Mouse (Mus musculus) embryonic stem cell, embryonic (primary cell): Measurements from ENCODE around the gene Tcea2.

ENCODE experiments used
- CTCF ChIA-PET, 4 experiments: fragments of 300-600 bp in 2 of 4; fragments of 350-600 bp in 2 of 4; sonication (Branson Sonifier 250); formaldehyde crosslinking; loops; one replicate each; lab custom pipeline; 2022; ENCODE audit warnings: inconsistent platforms in 2 of 4; lab: Charles Lee
- POLR2A ChIA-PET, 4 experiments: fragments of 300-600 bp in 2 of 4; fragments of 350-600 bp in 2 of 4; sonication (Branson Sonifier 250); formaldehyde crosslinking; loops; one replicate each; lab custom pipeline; 2022; ENCODE audit warnings: antibody characterized with exemption in 4 of 4, inconsistent platforms in 1 of 4; lab: Charles Lee

Gene Tcea2

DNA sequence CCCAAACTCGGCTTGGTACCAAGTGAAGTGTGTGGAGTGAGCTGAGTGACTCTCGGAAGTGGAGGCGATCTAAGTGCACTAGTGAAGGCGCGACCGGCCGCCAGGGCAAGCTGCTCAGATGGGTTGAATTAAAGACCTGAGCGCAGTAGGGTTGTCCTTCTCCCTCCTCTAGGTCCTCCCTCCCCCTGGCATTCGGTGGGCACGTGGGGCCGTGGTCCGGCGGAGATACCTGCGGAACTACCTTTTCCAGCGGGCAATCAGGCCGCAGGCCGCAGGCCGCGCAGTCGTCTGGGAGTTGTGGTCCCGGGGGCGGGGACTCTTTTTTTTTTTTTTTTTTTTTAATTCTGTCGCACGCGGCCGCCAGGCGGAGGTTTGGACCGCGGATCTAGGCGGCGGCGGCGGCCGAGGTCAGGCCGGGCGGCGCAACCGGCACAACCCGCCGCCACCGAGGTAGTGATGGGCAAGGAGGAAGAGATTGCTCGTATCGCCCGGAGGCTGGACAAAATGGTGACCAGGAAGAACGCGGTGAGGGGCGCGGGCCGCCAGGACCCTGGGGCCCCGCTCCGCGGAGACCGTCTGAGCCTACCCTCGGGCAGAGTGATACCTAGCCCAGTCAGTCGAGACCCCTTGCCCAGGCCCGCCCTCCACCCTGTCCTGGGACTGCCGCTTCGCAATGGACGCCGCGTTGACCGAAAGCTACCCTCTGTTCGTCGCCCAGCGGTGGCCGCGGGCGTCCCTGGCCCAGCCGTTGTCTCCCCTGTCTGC lies at the start of gene Tcea2:
Gene Tcea2 (plus strand): TSS at position 360 of the 765 bp plus-strand sequence.
- POLR2A ChIA-PET, result interaction anchor here in 3 of 4 experiments (0.5 to 4.1 kb wide), 26 partner anchors 9 to 646 kb away, joined by 3 to 20 read pairs (median 5); partner anchors contain the start of genes Dnajc5 (in 2 of the 3), Rgs19 (in 2 of the 3), Polr3k (in 1 of the 3) and Samd10 (in 1 of the 3)
- CTCF ChIA-PET, result interaction anchor here (0.6 to 5.8 kb wide), 47 partner anchors 9 to 1023 kb away, joined by 3 to 160 read pairs (median 6); partner anchors contain the start of genes Dnajc5 (in 1 of the 4), Gm29797 (in 1 of the 4), Polr3k (in 1 of the 4) and Ppdpf (in 1 of the 4)

GRCm38 (mm10) chr2:181632624-181633023 lies 47.5 kb upstream of the Tcea2 start:
- POLR2A ChIA-PET, result interaction anchor here in 2 of 4 experiments (0.7 to 1.9 kb wide), 3 partner anchors 12 to 42 kb away, joined by 3 to 4 read pairs (median 3); no protein-coding TSS in a partner anchor
- CTCF ChIA-PET, result interaction anchor here in 1 of 4 experiments (0.5 kb wide), 1 partner anchor 27 kb away, joined by 3 read pairs; no protein-coding TSS in a partner anchor

DNA sequence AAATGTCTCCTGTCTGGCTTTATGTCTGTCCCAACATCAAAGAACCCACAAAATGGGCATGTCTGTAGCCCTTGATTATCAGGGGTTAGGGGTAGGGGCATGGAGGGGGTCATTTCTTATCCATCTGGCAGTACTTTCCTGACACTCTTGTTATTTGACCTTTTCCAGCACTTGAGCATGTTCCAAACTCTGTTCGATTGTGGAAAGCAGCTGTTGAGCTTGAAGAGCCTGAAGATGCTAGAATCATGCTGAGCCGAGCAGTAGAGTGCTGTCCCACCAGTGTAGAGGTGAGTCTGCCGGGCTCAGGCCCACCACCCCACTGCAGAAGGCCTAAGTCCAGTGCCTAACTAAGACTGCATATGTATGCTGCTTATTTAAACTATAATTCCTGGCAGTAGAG lies 44.2 kb upstream of the Tcea2 start:
- CTCF ChIA-PET, result interaction anchor here in 3 of 4 experiments (0.6 to 2.6 kb wide), 7 partner anchors 8 to 788 kb away, joined by 3 to 10 read pairs (median 9); no protein-coding TSS in a partner anchor
- POLR2A ChIA-PET, result interaction anchor here in 3 of 4 experiments (1.0 to 3.5 kb wide), 11 partner anchors 9 to 117 kb away, joined by 3 to 10 read pairs (median 6); no protein-coding TSS in a partner anchor

DNA sequence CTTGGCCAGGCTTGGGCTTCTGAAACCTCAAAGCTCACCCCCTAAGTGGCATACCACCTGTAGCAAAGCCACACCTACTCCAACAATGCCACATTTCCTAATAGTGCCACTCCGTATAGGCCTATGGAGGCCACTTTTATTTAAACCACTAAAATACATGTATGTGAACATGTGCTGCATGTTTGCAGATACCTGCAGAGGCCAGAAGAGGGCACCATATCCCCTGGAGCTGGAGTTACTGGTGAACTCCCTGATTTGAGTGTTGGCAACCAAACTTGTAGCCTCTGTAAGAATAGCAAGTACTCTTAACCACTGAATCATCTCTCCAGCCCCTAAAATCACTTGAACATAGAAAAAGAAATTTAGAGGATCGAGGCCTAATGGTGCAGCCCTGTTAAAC lies 35.7 kb upstream of the Tcea2 start:
- POLR2A ChIA-PET, result interaction anchor here in 3 of 4 experiments (0.6 to 3.0 kb wide), 15 partner anchors 9 to 480 kb away, joined by 3 to 11 read pairs (median 3); partner anchors contain the start of genes Samd10 (in 1 of the 3) and Tcea2 (in 1 of the 3)
- CTCF ChIA-PET, result interaction anchor here (0.5 to 4.5 kb wide), 36 partner anchors 9 to 399 kb away, joined by 3 to 46 read pairs (median 4); partner anchors contain the start of genes Tcea2 (in 2 of the 4), Gm29797 (in 1 of the 4) and Samd10 (in 1 of the 4)

GRCm38 (mm10) chr2:181645666-181646065 lies 34.4 kb upstream of the Tcea2 start:
- POLR2A ChIA-PET, result interaction anchor here in 2 of 4 experiments (0.6 to 2.2 kb wide), 7 partner anchors 10 to 305 kb away, joined by 3 to 6 read pairs (median 3); partner anchors contain the start of gene Samd10 (in 2 of the 2)
- CTCF ChIA-PET, result interaction anchor here (1.0 to 4.5 kb wide), 8 partner anchors 10 to 34 kb away, joined by 3 to 46 read pairs (median 11); partner anchors contain the start of genes Tcea2 (in 2 of the 4) and Gm29797 (in 1 of the 4)

- ChIA-PET CTCF (interaction anchor here in 2 of 4 experiments (1.4 to 4.5 kb wide), 4 partner anchors 32 to 33 kb away, joined by 4 to 46 read pairs (median 16); partner anchors contain the start of gene Tcea2 (in 1 of the 2)), POLR2A (interaction anchor here in 1 of 4 experiments (0.7 kb wide), 1 partner anchor 17 kb away, joined by 6 read pairs; no protein-coding TSS in a partner anchor)
These were observed 33.3 kb upstream of the Tcea2 start for GRCm38 (mm10) chr2:181646626-181647472.

GRCm38 (mm10) chr2:181648926-181649325 lies 31.2 kb upstream of the Tcea2 start:
- POLR2A ChIA-PET, result interaction anchor here in 3 of 4 experiments (0.8 to 2.2 kb wide), 8 partner anchors 9 to 30 kb away, joined by 3 to 7 read pairs (median 4); no protein-coding TSS in a partner anchor
- CTCF ChIA-PET, result interaction anchor here in 3 of 4 experiments (0.6 to 3.4 kb wide), 7 partner anchors 10 to 54 kb away, joined by 4 to 22 read pairs (median 9); partner anchors contain the start of gene Tcea2 (in 1 of the 3)

DNA sequence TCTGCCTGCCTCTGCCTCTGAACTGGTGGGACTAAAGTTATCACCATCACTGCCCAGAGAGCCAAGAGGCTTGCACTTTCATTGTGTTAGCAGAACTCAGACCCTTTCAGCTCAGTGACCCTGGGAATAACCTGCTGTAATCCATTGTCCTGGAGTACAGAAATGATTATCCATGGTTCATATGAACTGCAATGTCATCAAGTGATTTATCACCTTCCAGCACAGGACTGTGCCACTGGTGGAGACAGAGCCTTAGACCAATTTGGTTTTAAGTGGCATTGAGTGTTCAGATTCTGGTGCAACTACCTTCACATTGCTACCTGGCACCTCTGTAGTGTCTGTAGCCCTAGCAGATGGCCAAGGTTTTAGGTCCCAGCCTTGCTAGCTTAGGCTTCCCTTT lies 27.0 kb upstream of the Tcea2 start:
- ChIA-PET CTCF (interaction anchor here in 1 of 4 experiments (2.3 kb wide), 1 partner anchor 26 kb away, joined by 7 read pairs; no protein-coding TSS in a partner anchor), POLR2A (interaction anchor here in 1 of 4 experiments (1.4 kb wide), 1 partner anchor 17 kb away, joined by 3 read pairs; no protein-coding TSS in a partner anchor)

GRCm38 (mm10) chr2:181653523-181653922 lies 26.6 kb upstream of the Tcea2 start:
- ChIA-PET POLR2A (interaction anchor here in 1 of 4 experiments (1.4 kb wide), 1 partner anchor 18 kb away, joined by 3 read pairs; no protein-coding TSS in a partner anchor), CTCF (interaction anchor here in 1 of 4 experiments (2.3 kb wide), 1 partner anchor 25 kb away, joined by 7 read pairs; no protein-coding TSS in a partner anchor)

DNA sequence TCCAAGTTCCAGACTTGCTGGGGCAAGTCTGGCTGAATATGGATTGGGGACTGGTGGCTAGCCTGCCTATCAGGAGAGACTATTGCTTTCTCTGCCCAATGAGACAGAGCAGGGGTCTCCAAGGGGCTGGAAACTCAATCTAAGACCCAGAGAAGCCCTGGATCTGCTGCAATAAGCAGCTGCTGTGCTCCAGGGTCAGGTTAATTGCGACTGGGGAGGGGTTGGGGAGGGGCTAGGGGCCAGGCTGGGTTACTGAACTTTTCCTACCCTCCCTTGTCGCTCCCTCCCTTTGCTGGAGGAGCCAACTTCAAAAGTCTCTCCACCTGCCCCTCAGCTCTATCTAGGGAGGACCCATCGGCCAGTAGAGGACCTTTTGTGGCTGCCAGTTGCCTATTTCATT lies 23.4 kb upstream of the Tcea2 start, which contains the start of gene Gm29797:
Gene Gm29797 (plus strand): TSS at position 301 of the 400 bp plus-strand sequence.
- ChIA-PET POLR2A (interaction anchor here in 2 of 4 experiments (0.6 to 1.6 kb wide), 4 partner anchors 16 to 103 kb away, joined by 3 to 4 read pairs (median 4); no protein-coding TSS in a partner anchor), CTCF (interaction anchor here in 2 of 4 experiments (1.0 to 10.8 kb wide), 4 partner anchors 12 to 22 kb away, joined by 4 to 160 read pairs (median 18); partner anchors contain the start of gene Tcea2 (in 1 of the 2))

GRCm38 (mm10) chr2:181657441-181657840 lies 22.7 kb upstream of the Tcea2 start:
- POLR2A ChIA-PET, result interaction anchor here in 3 of 4 experiments (0.6 to 2.3 kb wide), 7 partner anchors 9 to 138 kb away, joined by 3 to 11 read pairs (median 3); no protein-coding TSS in a partner anchor
- CTCF ChIA-PET, result interaction anchor here in 2 of 4 experiments (1.0 to 10.8 kb wide), 5 partner anchors 13 to 21 kb away, joined by 4 to 160 read pairs (median 29); partner anchors contain the start of genes Sox18 (in 1 of the 2) and Tcea2 (in 1 of the 2)

GRCm38 (mm10) chr2:181658528-181658927 lies 21.6 kb upstream of the Tcea2 start:
- POLR2A ChIA-PET, result interaction anchor here (0.7 to 2.4 kb wide), 23 partner anchors 10 to 282 kb away, joined by 3 to 20 read pairs (median 4); partner anchors contain the start of genes Tcea2 (in 2 of the 4), Lkaaear1 (in 1 of the 4), Rgs19 (in 1 of the 4) and Samd10 (in 1 of the 4)
- CTCF ChIA-PET, result interaction anchor here (0.5 to 10.8 kb wide), 39 partner anchors 9 to 509 kb away, joined by 3 to 160 read pairs (median 5); partner anchors contain the start of genes Tcea2 (in 4 of the 4), Sox18 (in 2 of the 4) and Ppdpf (in 1 of the 4)

DNA sequence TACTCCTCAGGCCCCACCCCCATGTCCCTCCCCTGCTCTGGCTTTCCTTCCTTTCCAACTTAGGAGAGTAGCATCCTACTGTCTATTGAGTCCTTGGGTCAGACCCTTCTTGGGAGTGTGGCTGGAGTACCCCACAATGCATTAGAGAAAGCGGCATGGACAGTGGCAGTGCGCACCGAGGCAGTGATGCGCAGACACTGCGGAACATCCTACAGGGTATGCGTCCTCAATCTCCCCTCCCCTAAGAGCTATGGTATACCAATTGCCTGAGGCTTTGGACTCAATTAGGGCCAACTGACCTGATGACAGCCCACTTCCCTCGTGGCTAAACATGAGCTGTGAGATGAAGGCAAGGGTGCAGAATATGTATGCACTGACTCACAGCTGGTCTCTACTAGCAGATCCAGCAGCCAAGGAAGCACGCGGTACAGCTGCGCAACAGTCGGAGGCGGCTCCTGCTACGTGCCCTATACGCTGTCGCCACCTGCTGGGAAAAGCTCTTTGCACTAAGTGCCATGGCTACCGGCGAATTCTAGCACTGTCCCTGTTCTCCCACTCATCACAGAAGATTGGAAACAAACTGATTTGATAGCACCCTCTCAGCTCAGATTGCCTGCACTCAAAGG lies 21.1 kb upstream of the Tcea2 start:
- CTCF ChIA-PET, result interaction anchor here (0.5 to 10.8 kb wide), 47 partner anchors 9 to 509 kb away, joined by 3 to 160 read pairs (median 4); partner anchors contain the start of genes Tcea2 (in 4 of the 4), Sox18 (in 2 of the 4), Ppdpf (in 1 of the 4) and Samd10 (in 1 of the 4)
- POLR2A ChIA-PET, result interaction anchor here (0.7 to 2.4 kb wide), 33 partner anchors 10 to 283 kb away, joined by 3 to 20 read pairs (median 3); partner anchors contain the start of genes Lkaaear1 (in 2 of the 4), Tcea2 (in 2 of the 4), Polr3k (in 1 of the 4) and Rgs19 (in 1 of the 4)

GRCm38 (mm10) chr2:181659609-181660055 lies 20.5 kb upstream of the Tcea2 start:
- POLR2A ChIA-PET, result interaction anchor here (0.7 to 2.4 kb wide), 31 partner anchors 10 to 205 kb away, joined by 3 to 20 read pairs (median 3); partner anchors contain the start of genes Lkaaear1 (in 2 of the 4), Tcea2 (in 2 of the 4), Polr3k (in 1 of the 4) and Rgs19 (in 1 of the 4)

More at GRCm38 (mm10) chr2:181659609-181660055, 20.5 kb upstream of the Tcea2 start:
- CTCF ChIA-PET, result interaction anchor here (0.5 to 10.8 kb wide), 43 partner anchors 8 to 510 kb away, joined by 3 to 160 read pairs (median 4); partner anchors contain the start of genes Tcea2 (in 4 of the 4), Sox18 (in 2 of the 4), Ppdpf (in 1 of the 4) and Samd10 (in 1 of the 4)
